Mouse (Mus musculus): Measurements from ENCODE around the gene Mob1b. TPM values are rescaled to one million over a fixed set of nuclear protein-coding genes. Genes with fewer than 3 reads are reported as not detected.

Gene Mob1b
- 14.4 and 14.7 TPM in 2 replicates for polyA plus RNA-seq (2015; fragmentation: Nextera tagmentation; extraction: Ambion mirVana)

DNA sequence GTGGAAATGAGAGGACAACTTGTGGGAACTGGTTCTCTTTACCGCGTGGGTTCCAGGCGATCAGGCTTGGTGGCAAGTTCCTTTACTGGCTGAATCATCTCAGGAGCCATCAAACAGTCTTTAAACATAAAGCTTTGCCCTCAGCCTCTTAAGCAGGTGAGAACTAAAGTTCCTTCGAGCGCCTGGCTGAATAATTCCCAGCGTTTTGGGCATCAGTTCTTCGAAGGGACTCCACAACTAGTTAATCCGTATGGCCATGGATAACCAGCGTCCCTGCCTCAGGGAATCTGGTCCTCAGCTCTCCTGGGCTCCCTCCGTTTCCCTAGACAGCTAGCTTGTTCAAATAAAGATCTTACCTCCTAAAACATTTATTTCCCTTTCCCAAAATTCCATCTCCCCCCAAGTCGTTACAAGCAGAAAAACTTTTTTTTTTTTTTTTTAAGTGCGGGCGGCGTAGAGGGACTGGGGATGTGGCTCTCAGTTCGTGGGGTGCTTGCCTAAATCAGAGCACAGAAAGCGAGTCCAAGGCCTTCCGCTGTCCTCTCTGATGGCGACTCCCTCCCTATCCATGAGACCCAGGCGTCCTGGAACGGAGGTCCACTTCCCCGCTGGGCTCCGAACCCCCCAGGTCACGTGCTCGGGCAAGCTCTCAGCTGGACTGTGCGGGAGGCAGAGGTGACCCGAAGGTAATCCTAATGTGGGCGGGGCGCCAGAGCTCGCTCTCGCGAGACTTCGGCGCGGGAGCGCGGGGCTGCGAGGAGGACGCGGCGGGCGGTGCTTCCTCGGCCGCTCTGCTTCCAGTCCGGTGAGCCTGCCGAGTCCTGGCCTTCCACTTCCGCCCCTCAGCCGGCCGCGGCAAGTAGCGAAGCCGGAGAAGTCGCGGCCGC, at the start of gene Mob1b:
TSS of gene Mob1b (plus strand) at position 740 of the 887 bp plus-strand sequence.
- peak within 1 kb of the TSS; percentile 95 for H3K27ac ChIP-seq

DNA sequence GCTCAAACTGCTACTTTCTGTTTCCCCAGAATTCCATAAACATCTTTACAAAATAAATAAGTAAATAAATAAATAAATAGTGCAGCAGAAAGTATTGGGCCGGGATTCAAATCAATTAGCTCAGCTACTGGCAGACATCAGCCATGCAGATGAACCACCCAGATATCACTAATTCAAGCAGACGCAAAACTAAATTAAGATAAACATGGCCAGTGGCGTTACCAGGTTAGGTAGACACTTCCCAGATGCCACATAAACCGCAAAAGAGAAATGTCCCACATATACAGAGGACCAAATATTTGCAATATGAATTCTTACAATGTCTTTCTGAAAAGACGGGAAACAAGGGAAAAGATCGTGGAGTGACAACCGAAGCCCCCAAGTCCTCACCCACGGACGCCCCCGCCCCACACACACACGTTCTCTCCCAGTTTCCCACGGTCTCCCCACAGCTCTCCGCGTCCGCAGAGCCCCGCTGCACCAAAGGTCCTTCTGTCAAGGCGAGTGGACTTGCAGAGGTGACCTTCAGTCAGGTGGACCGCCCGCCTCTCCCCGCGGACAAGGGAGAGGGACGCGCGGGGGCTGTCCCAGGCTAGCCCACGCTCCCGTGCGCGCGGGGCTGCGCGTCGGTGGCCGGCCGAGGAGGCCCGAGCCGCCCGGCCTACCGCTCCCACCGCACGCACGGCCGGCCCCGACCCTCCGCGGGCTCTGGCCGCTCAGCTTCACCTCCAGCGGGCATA, 45.8 kb upstream of the Mob1b start:
- WGBS = under 1% methylated on average over 26 of the region's 47 CpGs
- H3K4me1 ChIP-seq = peaks cover 36% of the 10 kb centered on the region
- peak overlapping the region; percentile 95 for H3K4me3 ChIP-seq
- ATAC-seq = peak; percentile 59
- H3K9me3 ChIP-seq (replicated peaks) = no peaks in the 10 kb centered on the region
- peak overlapping the region; percentile 97 for H3K9ac ChIP-seq
- H3K4me2 ChIP-seq = peak overlapping the region; percentile 71
- peak overlapping the region; percentile 98 for H3K27ac ChIP-seq
- H3K27me3 ChIP-seq = no peaks in the 10 kb centered on the region
- H3K36me3 ChIP-seq (ENCODE audit: poor library complexity, severe bottlenecking) = peaks cover 35% of the 10 kb centered on the region

More for the DNA sequence above, at the start of gene Mob1b:
- Histone ChIP-seq H3K4me2 (peak within 1 kb of the TSS; percentile 97), H3K27me3 (no peaks in the 10 kb centered on the region), H3K9ac (peak within 1 kb of the TSS; percentile 98), H3K36me3 (ENCODE audit: poor library complexity, severe bottlenecking) (no peaks in the 10 kb centered on the region), H3K4me3 (peak within 1 kb of the TSS; percentile 99), H3K9me3 (replicated peaks) (no peaks in the 10 kb centered on the region), H3K4me1 (peaks cover 30% of the 10 kb centered on the region)
- peak; percentile 95 for ATAC-seq
- under 1% methylated on average over 48 of the region's 54 CpGs for WGBS

- peak within 1 kb of the TSS; percentile 95 for H3K4me3 ChIP-seq
- peak; percentile 92 for ATAC-seq
- H3K9me3 ChIP-seq (replicated peaks) = no peaks in the 10 kb centered on the region
- H3K9ac ChIP-seq = peak within 1 kb of the TSS; percentile 97
- H3K27ac ChIP-seq = peak within 1 kb of the TSS; percentile 98
- H3K27me3 ChIP-seq = no peaks in the 10 kb centered on the region
- peaks cover 27% of the 10 kb centered on the region for H3K36me3 ChIP-seq (ENCODE audit: poor library complexity, severe bottlenecking)
- WGBS = 0% methylated on average over 88 of the region's 127 CpGs
- peak within 1 kb of the TSS; percentile 71 for H3K4me2 ChIP-seq
- H3K4me1 ChIP-seq = peaks cover 36% of the 10 kb centered on the region
These were observed 44.9 kb upstream of the Mob1b start, which contains the start of gene Grsf1 for GRCm38 (mm10) chr5:88675443-88676387. Grsf1 (minus strand) TSS chr5:88676171.

- peaks cover 23% of the 10 kb centered on the region for H3K4me1 ChIP-seq
- ATAC-seq = no peak
- no peak overlapping the region for H3K9ac ChIP-seq
- no peak overlapping the region for H3K4me2 ChIP-seq
- H3K36me3 ChIP-seq (ENCODE audit: poor library complexity, severe bottlenecking) = no peaks in the 10 kb centered on the region
- no peak overlapping the region for H3K4me3 ChIP-seq
- no peaks in the 10 kb centered on the region for H3K9me3 ChIP-seq (replicated peaks)
- H3K27ac ChIP-seq = no peak overlapping the region
- no peaks in the 10 kb centered on the region for H3K27me3 ChIP-seq
- WGBS = 60% methylated on average over 7 of the region's 7 CpGs
These were observed 41.7 kb upstream of the Mob1b start for GRCm38 (mm10) chr5:88678929-88679328.

DNA sequence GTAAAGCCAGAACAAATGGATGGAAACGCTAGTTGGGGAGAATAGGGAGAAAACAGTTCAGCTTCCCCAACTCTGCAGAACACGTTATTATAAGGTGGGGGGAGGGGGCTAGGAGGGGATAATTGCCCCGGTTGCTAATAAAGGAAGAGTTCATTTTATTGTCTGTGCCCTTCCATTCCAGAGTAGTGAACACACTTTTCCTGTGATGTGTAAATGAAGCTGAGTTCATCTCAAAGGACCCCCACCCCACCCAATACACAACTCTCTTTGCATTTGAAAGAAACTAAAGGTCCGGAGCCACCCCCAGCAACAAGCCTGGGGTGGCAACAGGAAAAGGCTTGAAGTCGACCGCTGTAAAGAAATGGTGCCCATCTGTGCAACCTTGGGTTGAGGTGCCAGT, 41.3 kb upstream of the Mob1b start:
- Histone ChIP-seq H3K36me3 (ENCODE audit: poor library complexity, severe bottlenecking) (no peaks in the 10 kb centered on the region), H3K9ac (no peak overlapping the region), H3K27ac (no peak overlapping the region), H3K9me3 (replicated peaks) (no peaks in the 10 kb centered on the region), H3K4me3 (no peak overlapping the region), H3K27me3 (no peaks in the 10 kb centered on the region), H3K4me1 (peaks cover 19% of the 10 kb centered on the region), H3K4me2 (no peak overlapping the region)
- no peak for ATAC-seq
- WGBS = 14% methylated on average over 6 of the region's 6 CpGs

DNA sequence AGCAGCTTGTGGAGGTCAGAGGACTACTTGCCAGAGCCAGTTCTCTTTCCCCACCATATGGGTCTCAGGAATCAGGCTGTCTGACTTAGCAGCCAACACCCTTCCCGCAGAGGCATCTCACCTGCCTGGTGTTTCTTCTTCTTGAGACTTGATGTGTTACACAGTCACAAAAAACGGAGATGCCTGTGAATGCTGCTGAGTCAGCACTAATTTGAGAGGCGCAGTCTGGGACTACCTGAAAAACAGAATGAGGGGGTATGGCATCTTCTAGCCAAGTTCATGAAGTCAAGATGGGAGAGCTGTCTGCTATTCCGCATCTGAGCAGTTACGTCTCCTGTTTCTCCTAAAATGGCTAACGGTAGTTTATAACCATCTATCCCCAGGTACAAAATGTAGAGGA, 40.1 kb upstream of the Mob1b start:
- ATAC-seq = no peak

GRCm38 (mm10) chr5:88683706-88684105, 36.9 kb upstream of the Mob1b start:
- ATAC-seq = no peak
- Histone ChIP-seq H3K27me3 (no peaks in the 10 kb centered on the region), H3K4me1 (peaks cover 11% of the 10 kb centered on the region), H3K4me3 (no peak overlapping the region), H3K9ac (no peak overlapping the region), H3K9me3 (replicated peaks) (no peaks in the 10 kb centered on the region), H3K4me2 (no peak overlapping the region), H3K27ac (no peak overlapping the region), H3K36me3 (ENCODE audit: poor library complexity, severe bottlenecking) (no peaks in the 10 kb centered on the region)
- WGBS = 89% methylated on average over 9 of the region's 9 CpGs

More for the DNA sequence above, 40.1 kb upstream of the Mob1b start:
- Histone ChIP-seq H3K4me3 (no peak overlapping the region), H3K9ac (no peak overlapping the region), H3K27ac (no peak overlapping the region), H3K27me3 (no peaks in the 10 kb centered on the region), H3K9me3 (replicated peaks) (no peaks in the 10 kb centered on the region), H3K4me2 (no peak overlapping the region), H3K4me1 (peaks cover 15% of the 10 kb centered on the region), H3K36me3 (ENCODE audit: poor library complexity, severe bottlenecking) (no peaks in the 10 kb centered on the region)
- WGBS = 88% methylated on average over 6 of the region's 6 CpGs

GRCm38 (mm10) chr5:88684226-88684625, 36.4 kb upstream of the Mob1b start:
- Histone ChIP-seq H3K4me3 (no peak overlapping the region), H3K4me1 (peaks cover 6% of the 10 kb centered on the region), H3K4me2 (no peak overlapping the region), H3K9ac (no peak overlapping the region), H3K27ac (no peak overlapping the region), H3K9me3 (replicated peaks) (no peaks in the 10 kb centered on the region), H3K27me3 (no peaks in the 10 kb centered on the region), H3K36me3 (ENCODE audit: poor library complexity, severe bottlenecking) (no peaks in the 10 kb centered on the region)
- ATAC-seq = no peak
- 48% methylated on average over 3 of the region's 3 CpGs for WGBS

GRCm38 (mm10) chr5:88685306-88685705, 35.3 kb upstream of the Mob1b start:
- Histone ChIP-seq H3K4me3 (no peak overlapping the region), H3K9ac (no peak overlapping the region), H3K4me1 (no peaks in the 10 kb centered on the region), H3K36me3 (ENCODE audit: poor library complexity, severe bottlenecking) (no peaks in the 10 kb centered on the region), H3K27ac (no peak overlapping the region), H3K27me3 (no peaks in the 10 kb centered on the region), H3K4me2 (no peak overlapping the region), H3K9me3 (replicated peaks) (no peaks in the 10 kb centered on the region)
- 18% methylated on average over 6 of the region's 6 CpGs for WGBS
- ATAC-seq = no peak

- H3K36me3 ChIP-seq (ENCODE audit: poor library complexity, severe bottlenecking) = no peaks in the 10 kb centered on the region
- ATAC-seq = no peak
- no peak overlapping the region for H3K9ac ChIP-seq
- no peaks in the 10 kb centered on the region for H3K4me1 ChIP-seq
- H3K27me3 ChIP-seq = no peaks in the 10 kb centered on the region
- 77% methylated on average over 6 of the region's 6 CpGs for WGBS
- H3K4me2 ChIP-seq = no peak overlapping the region
- no peak overlapping the region for H3K4me3 ChIP-seq
- H3K27ac ChIP-seq = no peak overlapping the region
- no peaks in the 10 kb centered on the region for H3K9me3 ChIP-seq (replicated peaks)
These were observed 34.8 kb upstream of the Mob1b start for GRCm38 (mm10) chr5:88685745-88686299.

- Histone ChIP-seq H3K9ac (no peak overlapping the region), H3K4me1 (no peaks in the 10 kb centered on the region), H3K4me3 (no peak overlapping the region), H3K27ac (no peak overlapping the region), H3K4me2 (no peak overlapping the region), H3K9me3 (replicated peaks) (no peaks in the 10 kb centered on the region), H3K36me3 (ENCODE audit: poor library complexity, severe bottlenecking) (no peaks in the 10 kb centered on the region), H3K27me3 (no peaks in the 10 kb centered on the region)
- no peak for ATAC-seq
- WGBS = 82% methylated on average over 8 of the region's 8 CpGs
These were observed 32.7 kb upstream of the Mob1b start for GRCm38 (mm10) chr5:88687996-88688406.

Data from forebrain, embryonic 13.5 days (tissue).